ENCODE assay signal across 9 mouse cellular contexts in the genomic region with DNA sequence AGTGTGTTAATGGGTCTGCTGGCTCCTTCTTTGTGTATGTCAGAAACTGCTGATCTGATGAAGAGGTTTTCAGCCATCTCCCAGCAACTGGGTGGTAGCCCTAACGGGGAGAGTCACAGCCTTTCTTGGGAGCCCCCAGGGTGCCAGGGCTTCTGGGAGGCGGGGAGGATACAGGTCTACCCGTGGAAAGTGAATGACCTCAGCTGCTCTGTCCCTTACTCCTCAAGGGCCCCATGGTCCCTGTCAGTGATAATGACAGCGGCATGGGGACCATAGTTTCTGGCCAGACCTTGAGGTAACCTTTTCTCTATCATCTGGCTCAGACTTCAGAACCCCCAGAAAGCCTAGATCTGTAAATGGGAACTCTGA. TPM values are rescaled to one million over a fixed set of nuclear protein-coding genes. Genes with fewer than 3 reads are reported as not detected.
DNase-seq lines count a peak whose midpoint lies in the region; ATAC-seq lines count a peak whose summit lies in the region.
"Had no signal": no experiment of that assay in that cellular context is flagged by ENCODE, and none has a peak within 500 bp of the region (broad histone marks: within the 10 kb centered on the region; RNA-seq: fewer than 3 reads in every experiment).

No protein-coding gene starts in this region.

- no peaks in the 10 kb centered on the region for H3K36me3 ChIP-seq in heart, embryonic 14.5 days (ENCODE audit: control insufficient read depth, insufficient read depth, low read length)
- H3K36me3 ChIP-seq in embryonic facial prominence, embryonic 10.5 days (replicated peaks) = no peaks in the 10 kb centered on the region
- H3K36me3 ChIP-seq in hindbrain, embryonic 12.5 days = no peaks in the 10 kb centered on the region
- no peaks in the 10 kb centered on the region for H3K36me3 ChIP-seq in midbrain, embryonic 10.5 days

- DNase-seq in heart, postnatal 25 days (ENCODE audit: low spot score) = no peak
- no peak for DNase-seq in embryonic facial prominence, embryonic 10.5 days (ENCODE audit: low spot score)
- DNase-seq in midbrain, embryonic 10.5 days (ENCODE audit: low spot score) = no peak
- DNase-seq in cerebellum, adult 8-10 months = no peak
- no peak for DNase-seq in Muller cell, postnatal 12 days (ENCODE audit: inconsistent ontology term)
- no peak for DNase-seq in gastrocnemius, postnatal 4 days (ENCODE audit: low spot score in 2 of 2)

- no peaks in the 10 kb centered on the region for H3K9me3 ChIP-seq in heart, embryonic 14.5 days (ENCODE audit: control insufficient read depth, low read length)
- H3K9me3 ChIP-seq in embryonic facial prominence, embryonic 10.5 days = no peaks in the 10 kb centered on the region
- 0 out of 2 replicates have a peak, but pooled peaks cover 6% of the 10 kb centered on the region for H3K9me3 ChIP-seq in hindbrain, embryonic 12.5 days (replicated peaks)
- no peaks in the 10 kb centered on the region for H3K9me3 ChIP-seq in midbrain, embryonic 10.5 days (replicated peaks)

- H3K4me1 ChIP-seq in heart, embryonic 14.5 days (ENCODE audit: control insufficient read depth in 2 of 2, insufficient read depth in 2 of 2, low read length in 2 of 2) = peaks cover 13% of the 10 kb centered on the region in 2 experiments
- peaks cover 14% of the 10 kb centered on the region for H3K4me1 ChIP-seq in embryonic facial prominence, embryonic 10.5 days
- H3K4me1 ChIP-seq in hindbrain, embryonic 12.5 days = peaks cover 7% of the 10 kb centered on the region
- H3K4me1 ChIP-seq in midbrain, embryonic 10.5 days = peaks cover 13% of the 10 kb centered on the region

- H3K9ac ChIP-seq in heart, embryonic 14.5 days (ENCODE audit: low read length) = peak overlapping the region; percentile 62
- peak overlapping the region; percentile 41; the same call in 1 of the 2 replicates for H3K9ac ChIP-seq in hindbrain, embryonic 12.5 days

- H3K27me3 ChIP-seq in heart, embryonic 14.5 days (ENCODE audit: control insufficient read depth, insufficient read depth, low read length) = no peaks in the 10 kb centered on the region
- no peaks in the 10 kb centered on the region for H3K27me3 ChIP-seq in embryonic facial prominence, embryonic 10.5 days (replicated peaks; ENCODE audit: low read depth, poor library complexity, severe bottlenecking)
- H3K27me3 ChIP-seq in hindbrain, embryonic 12.5 days = no peaks in the 10 kb centered on the region
- no peaks in the 10 kb centered on the region for H3K27me3 ChIP-seq in midbrain, embryonic 10.5 days (ENCODE audit: low read depth, poor library complexity, severe bottlenecking)

- ATAC-seq in heart, embryonic 14.5 days (ENCODE audit: insufficient number of reproducible peaks, insufficient read depth, low FRiP score, low read depth) = no peak
- ATAC-seq in hindbrain, embryonic 12.5 days (ENCODE audit: low FRiP score) = no peak; the same call in 1 of the 2 replicates

- intact Hi-C loops in heart, postnatal 25 days (cut with DNase I) = no loop called here

- 5% methylated on average over 4 of the region's 4 CpGs for WGBS in heart, embryonic 14.5 days
- WGBS in embryonic facial prominence, embryonic 10.5 days = 11% methylated on average over 4 of the region's 4 CpGs
- 8% methylated on average over 4 of the region's 4 CpGs for WGBS in hindbrain, embryonic 12.5 days
- WGBS in midbrain, embryonic 10.5 days = 14% methylated on average over 4 of the region's 4 CpGs

- peak overlapping the region; percentile 12 to 75; a peak in 3 of 4 replicates for H3K27ac ChIP-seq in heart, embryonic 14.5 days (replicated peaks in 1 of 2; ENCODE audit: control insufficient read depth in 1 of 2, insufficient read depth in 1 of 2, low read depth in 2 of 2, low read length in 2 of 2)
- peak overlapping the region; percentile 5 for H3K27ac ChIP-seq in embryonic facial prominence, embryonic 10.5 days (replicated peaks)
- H3K27ac ChIP-seq in hindbrain, embryonic 12.5 days = peak overlapping the region; percentile 23; the same call in 1 of the 2 replicates
- H3K27ac ChIP-seq in midbrain, embryonic 10.5 days (replicated peaks) = peak overlapping the region; percentile 65

- H3K4me3 ChIP-seq in heart, embryonic 14.5 days (ENCODE audit: control insufficient read depth in 1 of 2, insufficient read depth in 1 of 2, low read depth in 1 of 2, low read length in 2 of 2) = peak overlapping the region; percentile 29 to 40; a peak in 3 of 4 replicates
- H3K4me3 ChIP-seq in embryonic facial prominence, embryonic 10.5 days = peak overlapping the region; percentile 46
- H3K4me3 ChIP-seq in hindbrain, embryonic 12.5 days = 0 out of 2 replicates have a peak overlapping the region, but pooled peaks have one; percentile 15
- H3K4me3 ChIP-seq in midbrain, embryonic 10.5 days = peak overlapping the region; percentile 45

- peak overlapping the region; percentile 66 for H3K4me2 ChIP-seq in heart, embryonic 14.5 days (ENCODE audit: low read length)
- H3K4me2 ChIP-seq in hindbrain, embryonic 12.5 days (replicated peaks) = peak overlapping the region; percentile 46

RNA-seq across cellular contexts. Expression of gene Rasl11a, which starts 23.1 kb away (rescaled TPM):
- 9.1 and 9.9 TPM in 2 replicates for polyA plus RNA-seq in heart, embryonic 14.5 days (2014; fragmentation: Nextera tagmentation; extraction: Ambion mirVana)
- total RNA-seq in heart, postnatal 25 days (2021) = 1 to 10 TPM; 2.2 to 3.9 TPM
- 33.3 and 34.6 TPM in 2 replicates for polyA plus RNA-seq in embryonic facial prominence, embryonic 10.5 days (2016; fragmentation: Nextera tagmentation; extraction: Ambion mirVana)
- polyA plus RNA-seq in hindbrain, embryonic 12.5 days (2016; fragmentation: Nextera tagmentation; extraction: Ambion mirVana) = 11.0 and 13.4 TPM in 2 replicates
- 30.1 and 37.2 TPM in 2 replicates for polyA plus RNA-seq in midbrain, embryonic 10.5 days (2016; fragmentation: Nextera tagmentation; extraction: Ambion mirVana)
- 1 to 10 TPM; 4.3 to 5.0 TPM for total RNA-seq in gastrocnemius, postnatal 4 days (2021)
- total RNA-seq: liver, adult 2 months had no signal

RNA-seq across cellular contexts. Expression of gene Rpl21, which starts 35.2 kb away (rescaled TPM):
- 410 and 435 TPM in 2 replicates for polyA plus RNA-seq in heart, embryonic 14.5 days (2014; fragmentation: Nextera tagmentation; extraction: Ambion mirVana)
- total RNA-seq in heart, postnatal 25 days (2021) = 100 to 1,000 TPM; 120 to 125 TPM
- 546 and 551 TPM in 2 replicates for polyA plus RNA-seq in embryonic facial prominence, embryonic 10.5 days (2016; fragmentation: Nextera tagmentation; extraction: Ambion mirVana)
- 362 and 406 TPM in 2 replicates for polyA plus RNA-seq in hindbrain, embryonic 12.5 days (2016; fragmentation: Nextera tagmentation; extraction: Ambion mirVana)
- polyA plus RNA-seq in midbrain, embryonic 10.5 days (2016; fragmentation: Nextera tagmentation; extraction: Ambion mirVana) = 451 and 536 TPM in 2 replicates
- 100 to 1,000 TPM; 307 to 331 TPM for total RNA-seq in gastrocnemius, postnatal 4 days (2021)

Comparison
In these comparisons a context has a peak if more than half of its experiments do, and no peak if none do; other contexts are left out.
1. H3K27ac ChIP-seq: peak in every context shown above with its lines; median percentile 65 in midbrain, embryonic 10.5 days; 44 in heart, embryonic 14.5 days; 23 in hindbrain, embryonic 12.5 days; 5 in embryonic facial prominence, embryonic 10.5 days.